Mouse (Mus musculus) retina, adult 2 months (tissue): ENCODE measurements around the gene Pip5k1a.
"Not testable (repeated sequence)": the region's sequence is repeated elsewhere in the genome, so short reads cannot be mapped to it uniquely, and the experiment has no call there.

Source experiments
- DNase-seq: peaks from one replicate; pipeline ENCODE4 v3.0.0-alpha.2; 2012; ENCODE audit warnings: low read depth, low spot score

Gene Pip5k1a

GRCm38 (mm10) chr3:95106338-95107117 is at the start of gene Pip5k1a:
Gene Pip5k1a (minus strand): TSS chr3:95106930.
- peak; percentile 98 for DNase-seq

GRCm38 (mm10) chr3:95153874-95154273 is 47.1 kb upstream of the Pip5k1a start:
- DNase-seq, result no peak

DNA sequence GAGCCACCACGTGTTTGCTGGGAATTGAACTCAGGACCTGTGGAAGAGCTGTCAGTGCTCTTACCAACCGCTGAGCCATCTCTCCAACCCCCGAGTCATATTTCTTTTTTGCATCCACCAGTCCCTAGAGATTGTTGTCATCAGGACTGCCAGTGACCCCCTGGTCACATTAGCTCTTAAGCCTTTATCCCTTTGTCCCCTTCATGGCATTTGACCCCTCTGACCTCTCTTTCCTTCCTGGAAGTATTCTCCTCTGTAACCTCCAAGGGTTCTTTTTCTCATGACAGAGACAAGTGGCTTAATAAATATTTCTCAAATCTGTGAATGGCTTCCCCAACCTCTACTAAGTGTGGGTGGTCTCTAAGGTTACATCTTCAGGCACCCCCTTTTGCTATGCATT is 41.2 kb upstream of the Pip5k1a start:
- DNase-seq, result no peak

DNA sequence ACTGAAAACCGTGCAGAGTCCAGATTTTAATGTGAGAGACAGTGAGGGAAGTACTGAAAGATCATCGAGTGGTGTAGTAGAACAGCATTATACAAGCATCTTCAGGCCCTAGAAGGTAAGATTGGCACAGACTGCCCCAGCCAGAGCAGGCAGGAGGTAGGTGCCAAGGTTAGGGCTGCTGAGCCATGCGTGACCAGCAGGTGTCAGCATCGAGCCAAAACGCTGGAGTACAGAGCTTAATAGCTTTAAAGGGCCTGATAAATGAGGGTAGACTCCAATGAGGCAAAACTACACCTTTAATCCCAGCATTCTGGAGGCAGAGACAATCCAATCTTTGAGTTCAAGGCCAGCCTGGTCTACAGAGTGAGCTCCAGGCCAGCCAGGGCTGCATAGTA is 35.9 kb upstream of the Pip5k1a start:
- DNase-seq, result peak; percentile 67

DNA sequence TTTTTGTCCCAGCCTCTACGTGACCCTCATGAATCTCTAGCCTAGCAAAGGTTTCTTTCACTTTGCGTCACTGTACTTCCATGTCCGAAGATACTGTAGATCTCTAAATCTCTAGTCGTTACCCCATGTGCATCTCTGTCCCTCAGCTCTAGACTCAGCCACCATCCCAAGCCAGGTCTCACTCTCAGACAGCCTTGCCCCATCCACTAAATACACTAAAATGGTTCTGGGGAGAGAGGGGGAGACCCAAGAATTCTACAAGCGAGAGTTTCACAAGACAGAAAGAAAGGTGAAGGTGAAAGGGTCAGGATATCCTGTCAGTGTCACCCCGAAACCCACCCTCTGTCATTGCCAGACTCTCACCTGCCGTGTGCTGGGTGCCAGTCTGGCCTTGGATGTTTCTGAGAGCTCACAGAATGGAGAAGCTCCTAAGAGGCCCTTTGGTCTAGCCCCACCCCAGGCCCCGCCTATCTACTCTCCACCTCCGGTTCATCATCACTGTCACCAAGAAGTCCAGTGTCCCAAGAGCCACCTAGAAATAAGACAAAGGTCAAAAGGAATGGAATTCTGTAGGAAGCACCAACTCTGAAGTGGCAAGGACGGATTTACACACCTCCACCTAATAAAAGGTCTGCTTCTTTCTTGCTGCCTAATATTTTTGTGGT is 35.4 kb upstream of the Pip5k1a start, which contains the start of gene Tnfaip8l2:
Gene Tnfaip8l2 (minus strand): TSS at position 409 of the 665 bp plus-strand sequence.
- no peak for DNase-seq

- DNase-seq, result no peak
These were observed 34.7 kb upstream of the Pip5k1a start for GRCm38 (mm10) chr3:95141474-95141873.

DNA sequence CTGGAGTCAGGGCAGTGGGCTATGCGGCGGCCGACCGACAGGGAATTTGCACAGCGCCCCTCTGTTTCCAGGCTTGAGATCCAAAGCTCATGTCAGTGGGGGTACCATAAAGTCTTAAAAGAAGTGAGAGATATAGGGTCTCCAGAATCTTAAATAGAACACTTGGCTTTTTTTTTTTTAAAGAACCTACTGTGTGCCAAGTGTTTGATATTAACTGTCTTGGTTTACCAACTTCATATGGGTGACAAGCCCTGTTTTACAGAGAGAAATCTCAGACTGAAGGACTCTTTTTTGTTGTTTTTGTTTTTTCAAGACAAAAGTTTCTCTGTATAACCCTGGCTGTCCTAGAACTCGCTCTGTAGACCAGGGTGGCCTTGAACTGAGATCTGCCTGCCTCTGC is 34.1 kb upstream of the Pip5k1a start:
- no peak for DNase-seq

- no peak for DNase-seq
These were observed 33.5 kb upstream of the Pip5k1a start for GRCm38 (mm10) chr3:95140289-95140595.

GRCm38 (mm10) chr3:95139586-95140288 is 33.0 kb upstream of the Pip5k1a start:
- no peak for DNase-seq

DNA sequence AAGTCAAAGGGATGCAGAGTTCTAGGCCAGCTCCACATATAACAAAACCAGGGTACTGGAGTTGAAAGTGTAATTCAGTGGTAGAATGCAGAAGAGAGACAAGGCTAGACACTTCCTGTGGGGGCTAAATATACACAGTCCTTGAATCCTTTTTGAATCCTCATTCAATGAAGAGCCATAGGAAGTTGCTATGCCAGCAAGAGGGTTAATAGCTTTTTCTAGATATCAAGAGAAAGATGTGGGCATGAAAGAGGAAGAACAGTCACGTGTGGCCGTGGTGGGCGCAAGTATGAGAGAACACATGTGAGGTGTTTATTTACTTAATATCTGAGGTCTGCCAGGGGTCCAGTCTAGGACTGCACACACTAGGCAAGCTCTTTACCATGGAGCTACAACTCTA is 29.6 kb upstream of the Pip5k1a start:
- no peak for DNase-seq

GRCm38 (mm10) chr3:95135433-95136052 is 28.8 kb upstream of the Pip5k1a start:
- no peak for DNase-seq

GRCm38 (mm10) chr3:95135023-95135422 is 28.3 kb upstream of the Pip5k1a start:
- DNase-seq, result no peak

- DNase-seq, result not testable (repeated sequence)
These were observed 27.4 kb upstream of the Pip5k1a start for GRCm38 (mm10) chr3:95134133-95134532.

- peak; percentile 87 for DNase-seq
These were observed 27.0 kb upstream of the Pip5k1a start, which contains the start of the genes Scnm1 and Lysmd1 for GRCm38 (mm10) chr3:95133680-95134101. Gene Scnm1 (minus strand): TSS chr3:95134011. Gene Lysmd1 (plus strand): TSS chr3:95134088.

DNA sequence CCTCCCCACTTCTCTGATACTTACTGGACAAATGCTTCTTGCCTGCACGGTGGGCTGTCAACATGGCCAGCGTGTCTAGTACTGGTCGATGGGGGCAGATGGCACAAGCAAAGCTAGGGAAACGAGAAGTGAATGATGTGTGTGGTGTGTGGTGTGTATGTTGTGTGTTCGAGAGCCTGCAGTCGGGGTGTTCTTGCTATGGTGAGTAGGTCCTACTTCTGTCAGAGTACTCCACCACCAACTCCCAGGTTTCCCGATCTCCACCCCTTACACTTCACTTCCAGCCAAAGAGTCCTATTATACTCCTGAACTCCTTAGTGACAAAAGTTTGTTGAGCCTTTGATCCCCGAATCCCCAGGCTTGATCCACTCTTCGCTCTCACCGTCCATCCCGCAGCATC is 26.4 kb upstream of the Pip5k1a start:
- DNase-seq, result no peak

DNA sequence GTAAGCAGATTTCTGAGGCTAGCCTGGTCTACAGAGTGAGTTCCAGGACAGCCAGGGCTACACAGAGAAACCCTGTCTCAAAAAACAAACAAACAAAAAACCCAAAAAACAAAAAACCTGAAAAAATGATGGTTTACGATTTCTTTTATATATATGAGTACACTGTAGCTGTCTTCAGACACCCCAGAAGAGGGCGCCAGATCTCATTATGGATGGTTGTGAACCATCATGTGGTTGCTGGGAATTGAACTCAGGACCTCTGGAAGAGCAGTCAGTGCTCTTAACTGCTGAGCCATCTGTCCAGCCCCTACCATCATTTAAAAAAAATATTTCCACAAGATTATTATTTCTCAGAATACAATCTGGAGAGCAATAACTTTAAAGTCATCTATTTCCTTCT is 25.7 kb upstream of the Pip5k1a start:
- not testable (repeated sequence) for DNase-seq

DNA sequence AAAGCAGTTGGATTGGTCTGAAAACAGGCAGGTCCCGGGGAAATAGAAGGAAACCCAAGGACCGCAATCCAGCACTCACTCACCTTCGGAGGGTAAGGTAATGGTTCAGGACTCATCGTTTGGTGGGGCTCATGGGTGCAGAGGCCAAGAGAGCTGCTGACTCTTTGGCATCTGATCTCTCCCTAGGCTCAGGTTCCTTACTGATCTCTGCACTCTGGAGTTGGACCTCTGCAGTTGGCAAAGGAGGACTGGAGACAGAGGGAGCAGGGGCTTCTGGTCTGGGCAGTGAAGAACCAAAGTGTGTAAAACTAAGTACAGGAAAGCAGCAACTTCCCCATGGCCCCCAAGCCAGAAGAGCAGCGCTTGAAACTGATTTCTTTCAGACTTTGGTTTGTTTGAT is 23.4 kb upstream of the Pip5k1a start:
- DNase-seq, result no peak

GRCm38 (mm10) chr3:95129226-95129651 is 22.5 kb upstream of the Pip5k1a start:
- DNase-seq, result no peak

GRCm38 (mm10) chr3:95124972-95125371 is 18.2 kb upstream of the Pip5k1a start:
- no peak for DNase-seq

DNA sequence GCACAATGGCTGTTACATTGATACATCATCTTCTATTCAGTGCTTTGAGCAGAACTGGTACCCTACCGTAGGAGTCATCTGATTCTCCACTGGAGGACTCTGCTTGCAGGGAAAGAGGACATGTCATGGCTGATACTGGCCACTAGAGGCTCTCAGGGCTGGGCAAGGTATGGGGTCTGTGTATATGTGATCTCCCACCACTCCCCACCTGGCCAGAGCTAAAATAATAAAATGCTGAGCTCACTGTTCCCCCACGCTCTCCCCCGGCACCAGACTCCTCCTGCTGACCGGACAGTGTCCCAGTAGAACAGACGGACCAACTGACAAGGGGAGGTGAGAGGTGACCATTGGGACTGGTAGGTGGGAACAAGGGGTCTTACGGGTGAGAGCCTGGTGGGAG is 17.5 kb upstream of the Pip5k1a start, which contains the start of gene Tmod4:
Gene Tmod4 (plus strand): TSS at position 231 of the 400 bp plus-strand sequence.
- no peak for DNase-seq

DNA sequence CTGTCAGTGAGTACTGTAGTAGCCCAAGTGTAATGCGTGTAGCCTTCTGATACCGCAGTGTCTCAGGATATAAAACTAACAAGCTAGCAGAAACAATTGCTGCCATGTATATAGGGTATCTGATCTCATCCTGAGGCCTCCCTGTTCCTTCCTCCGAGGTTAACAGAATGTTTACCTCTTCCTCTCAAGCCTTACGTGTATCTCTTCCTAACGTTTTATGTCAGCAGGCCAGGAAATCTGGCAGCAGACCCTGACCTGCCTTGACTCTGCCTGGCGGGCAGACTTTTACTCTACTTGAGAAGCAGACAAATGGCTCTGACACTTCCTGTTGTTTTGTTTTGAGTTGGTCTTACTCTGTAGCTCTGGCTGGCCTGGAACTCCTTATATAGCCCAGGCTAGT is 14.8 kb upstream of the Pip5k1a start:
- DNase-seq, result no peak

DNA sequence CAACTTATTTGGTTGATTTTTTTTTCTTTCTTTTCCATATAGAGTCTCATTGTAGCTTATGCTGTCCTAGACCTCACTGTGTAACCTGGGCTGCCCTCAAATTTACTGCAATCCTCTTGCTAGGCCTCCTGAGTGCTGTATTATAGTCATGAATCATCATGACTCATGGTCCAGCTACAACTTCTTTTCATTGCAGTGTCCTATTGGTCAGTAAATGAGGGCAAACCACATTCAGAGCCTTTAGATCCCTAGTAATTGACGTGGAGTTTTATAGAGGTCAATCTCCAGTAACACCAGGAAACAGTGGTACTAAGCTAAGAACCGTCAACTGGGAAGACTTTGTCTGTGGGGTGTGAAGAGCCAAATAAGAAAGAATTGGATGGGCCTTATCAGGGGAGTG is 11.0 kb upstream of the Pip5k1a start:
- no peak for DNase-seq
